Mouse (Mus musculus): ENCODE results near the gene Mtmr3.

DNA sequence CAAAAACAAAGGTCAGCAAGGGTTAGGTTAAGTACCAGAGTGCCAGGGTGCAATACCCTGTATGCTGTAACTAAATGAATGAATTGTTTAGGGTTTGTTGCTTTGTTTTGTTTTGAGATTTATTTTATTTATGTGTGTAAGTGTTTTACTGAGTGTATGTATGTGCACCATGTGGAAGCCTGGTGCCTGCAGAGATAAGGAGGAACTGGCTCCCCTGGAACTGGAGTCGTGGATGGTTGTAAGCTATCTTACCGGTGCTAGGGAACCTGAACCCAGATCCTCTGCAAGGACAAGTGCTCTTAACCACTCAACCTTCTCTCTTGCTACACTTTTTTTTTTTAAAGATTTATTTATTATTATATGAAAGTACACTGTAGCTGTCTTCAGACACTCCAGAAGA lies 17.6 kb downstream of the Mtmr3 start:
- TF ChIP-seq CTCF (IDR thresholded peaks at IDR 0.05; ENCODE audit: low read depth, low read length) (no peak), POLR2A (IDR thresholded peaks at IDR 0.05; ENCODE audit: extremely low read depth, insufficient read depth, low read length) (no peak)

All from liver, adult 2 months (tissue).